Mouse (Mus musculus) heart, embryonic 12.5 days (tissue): ENCODE results near the gene Rps12. TPM values are rescaled to one million over a fixed set of nuclear protein-coding genes. Genes with fewer than 3 reads are reported as not detected.
"Not testable (repeated sequence)": the region's sequence is repeated elsewhere in the genome, so short reads cannot be mapped to it uniquely, and the experiment has no call there.

Source experiments
- ATAC-seq: fragments of 200-750 bp; cut with Nextera tagmentation; 2 replicates; pipeline ENCODE4 v1.8.0; 2017; ENCODE audit warnings: moderate TSS enrichment, moderate library complexity; ENCODE audit not compliant: insufficient number of reproducible peaks, low FRiP score
- H3K27ac ChIP-seq: fragments of 300-500 bp; sonication (generic); 2 replicates; pipeline ENCODE4 v1.5.1; 2016; ENCODE audit warnings: mild to moderate bottlenecking, moderate library complexity; ENCODE audit not compliant: poor library complexity, severe bottlenecking
- H3K27me3 ChIP-seq: fragments of 300-500 bp; sonication (generic); replicated peaks from 2 replicates; pipeline ENCODE4 v1.6.1; 2016; ENCODE audit warnings: mild to moderate bottlenecking, moderate library complexity
- H3K36me3 ChIP-seq: fragments of 300-500 bp; sonication (generic); 2 replicates; pipeline ENCODE4 v1.6.1; 2016; ENCODE audit warnings: mild to moderate bottlenecking, moderate library complexity
- H3K4me1 ChIP-seq: fragments of 300-500 bp; sonication (generic); replicated peaks from 2 replicates; pipeline ENCODE4 v1.6.1; 2016; ENCODE audit warnings: mild to moderate bottlenecking
- H3K4me2 ChIP-seq: fragments of 300-500 bp; sonication (generic); 2 replicates; pipeline ENCODE4 v1.6.1; 2016; ENCODE audit warnings: mild to moderate bottlenecking, moderate library complexity
- H3K4me3 ChIP-seq: fragments of 300-500 bp; sonication (generic); 2 replicates; pipeline ENCODE4 v1.5.1; 2016; ENCODE audit warnings: mild to moderate bottlenecking
- H3K9ac ChIP-seq: fragments of 300-500 bp; sonication (generic); 2 replicates; pipeline ENCODE4 v1.6.1; 2016; ENCODE audit warnings: mild to moderate bottlenecking, moderate library complexity
- H3K9me3 ChIP-seq: fragments of 300-500 bp; sonication (generic); replicated peaks from 2 replicates; pipeline ENCODE4 v1.6.1; 2016; ENCODE audit warnings: mild to moderate bottlenecking, moderate library complexity
- WGBS: fragments of 180-500 bp; shearing (Covaris S2); methylation state at CpG from one replicate; pipeline ENCODE4 v1.1.7; 2016; 5-methylcytosine and 5-hydroxymethylcytosine counted together
- polyA plus RNA-seq: library from polyadenylated mRNA; unstranded; fragments of >200 nt; fragmentation: Nextera tagmentation; extraction: Ambion mirVana; gene quantifications from 2 replicates; pipeline ENCODE4 v1.2.1, GENCODE M21; 2016

Gene Rps12
- polyA plus RNA-seq, 1 experiment from 2014 or later = 101 TPM

- WGBS = 42% methylated on average over 3 of the region's 3 CpGs
- Histone ChIP-seq H3K9me3 (no peaks in the 10 kb centered on the region), H3K4me3 (no peak overlapping the region), H3K4me2 (no peak overlapping the region), H3K27ac (no peak overlapping the region), H3K9ac (no peak overlapping the region), H3K4me1 (0 out of 2 replicates have a peak, but pooled peaks cover 4% of the 10 kb centered on the region), H3K27me3 (no peaks in the 10 kb centered on the region), H3K36me3 (peaks cover 52% of the 10 kb centered on the region)
- no peak for ATAC-seq
Observed at GRCm38 (mm10) chr10:23802911-23803310, 15.8 kb upstream of the Rps12 start.

- H3K9me3 ChIP-seq = no peaks in the 10 kb centered on the region
- ATAC-seq = no peak
- 67% methylated on average over 3 of the region's 3 CpGs for WGBS
Observed at GRCm38 (mm10) chr10:23799933-23800332, 12.9 kb upstream of the Rps12 start.

GRCm38 (mm10) chr10:23798142-23798541 is 11.1 kb upstream of the Rps12 start:
- 0 out of 2 replicates have a peak, but pooled peaks cover 12% of the 10 kb centered on the region for H3K4me1 ChIP-seq
- 87% methylated on average over 1 of the region's 1 CpGs for WGBS

More at GRCm38 (mm10) chr10:23799933-23800332, 12.9 kb upstream of the Rps12 start:
- H3K36me3 ChIP-seq = peaks cover 35% of the 10 kb centered on the region
- H3K9ac ChIP-seq = no peak overlapping the region
- no peak overlapping the region for H3K4me3 ChIP-seq
- H3K27ac ChIP-seq = no peak overlapping the region
- H3K4me1 ChIP-seq = 0 out of 2 replicates have a peak, but pooled peaks cover 12% of the 10 kb centered on the region
- H3K27me3 ChIP-seq = no peaks in the 10 kb centered on the region
- H3K4me2 ChIP-seq = no peak overlapping the region

GRCm38 (mm10) chr10:23797606-23798005 is 10.5 kb upstream of the Rps12 start:
- H3K27me3 ChIP-seq = no peaks in the 10 kb centered on the region
- H3K9me3 ChIP-seq = no peaks in the 10 kb centered on the region
- H3K4me1 ChIP-seq = 0 out of 2 replicates have a peak, but pooled peaks cover 12% of the 10 kb centered on the region
- no peak for ATAC-seq
- H3K4me3 ChIP-seq = peak overlapping the region; percentile 65
- WGBS = 32% methylated on average over 3 of the region's 3 CpGs
- 0 out of 2 replicates have a peak overlapping the region, but pooled peaks have one; percentile 78 for H3K9ac ChIP-seq
- H3K4me2 ChIP-seq = peak overlapping the region; percentile 70
- H3K36me3 ChIP-seq = peaks cover 25% of the 10 kb centered on the region
- no peak overlapping the region for H3K27ac ChIP-seq

More at GRCm38 (mm10) chr10:23798142-23798541, 11.1 kb upstream of the Rps12 start:
- H3K4me3 ChIP-seq = no peak overlapping the region
- H3K27me3 ChIP-seq = no peaks in the 10 kb centered on the region
- no peak overlapping the region for H3K9ac ChIP-seq
- H3K9me3 ChIP-seq = no peaks in the 10 kb centered on the region
- H3K4me2 ChIP-seq = peak overlapping the region; percentile 70
- no peak overlapping the region for H3K27ac ChIP-seq
- ATAC-seq = no peak
- peaks cover 25% of the 10 kb centered on the region for H3K36me3 ChIP-seq

GRCm38 (mm10) chr10:23796551-23797503 is 9.8 kb upstream of the Rps12 start, which contains the start of gene Slc18b1:
Gene Slc18b1, plus strand, starts transcription at chr10:23796986.
- H3K9me3 ChIP-seq = no peaks in the 10 kb centered on the region
- H3K9ac ChIP-seq = peak within 1 kb of the TSS; percentile 78
- no peaks in the 10 kb centered on the region for H3K27me3 ChIP-seq
- H3K4me2 ChIP-seq = peak within 1 kb of the TSS; percentile 70
- H3K36me3 ChIP-seq = peaks cover 19% of the 10 kb centered on the region
- H3K4me1 ChIP-seq = 0 out of 2 replicates have a peak, but pooled peaks cover 12% of the 10 kb centered on the region
- 5% methylated on average over 43 of the region's 43 CpGs for WGBS
- peak within 1 kb of the TSS; percentile 65 for H3K4me3 ChIP-seq
- no peak for ATAC-seq
- H3K27ac ChIP-seq = peak within 1 kb of the TSS; percentile 26

GRCm38 (mm10) chr10:23795871-23796520 is 8.9 kb upstream of the Rps12 start:
- 61% methylated on average over 9 of the region's 9 CpGs for WGBS
- H3K4me2 ChIP-seq = peak overlapping the region; percentile 70
- H3K4me3 ChIP-seq = peak overlapping the region; percentile 65
- peaks cover 12% of the 10 kb centered on the region; the same call in 1 of the 2 replicates for H3K36me3 ChIP-seq
- no peak overlapping the region for H3K27ac ChIP-seq
- H3K9me3 ChIP-seq = no peaks in the 10 kb centered on the region
- ATAC-seq = no peak
- H3K9ac ChIP-seq = 0 out of 2 replicates have a peak overlapping the region, but pooled peaks have one; percentile 78
- 0 out of 2 replicates have a peak, but pooled peaks cover 12% of the 10 kb centered on the region for H3K4me1 ChIP-seq
- no peaks in the 10 kb centered on the region for H3K27me3 ChIP-seq

- no peaks in the 10 kb centered on the region for H3K27me3 ChIP-seq
- H3K4me3 ChIP-seq = peak overlapping the region; percentile 97
- H3K27ac ChIP-seq = peak overlapping the region; percentile 86; the same call in 1 of the 2 replicates
- no peaks in the 10 kb centered on the region for H3K9me3 ChIP-seq
- peaks cover 29% of the 10 kb centered on the region for H3K36me3 ChIP-seq
- peaks cover 30% of the 10 kb centered on the region for H3K4me1 ChIP-seq
- no peak for ATAC-seq
- peak overlapping the region; percentile 80 for H3K9ac ChIP-seq
- 4% methylated on average over 8 of the region's 8 CpGs for WGBS
- peak overlapping the region; percentile 77 for H3K4me2 ChIP-seq
Observed at GRCm38 (mm10) chr10:23788056-23788600, 1.1 kb upstream of the Rps12 start.

- peak overlapping the region; percentile 97 for H3K4me3 ChIP-seq
- peaks cover 34% of the 10 kb centered on the region for H3K4me1 ChIP-seq
- peak overlapping the region; percentile 97 for H3K4me2 ChIP-seq
- H3K9ac ChIP-seq = peak overlapping the region; percentile 99
- H3K27ac ChIP-seq = peak overlapping the region; percentile 86
- H3K36me3 ChIP-seq = peaks cover 34% of the 10 kb centered on the region
- H3K27me3 ChIP-seq, H3K9me3 ChIP-seq: not testable (repeated sequence)
- peak; percentile 13; the same call in 1 of the 2 replicates for ATAC-seq
- under 1% methylated on average over 23 of the region's 23 CpGs for WGBS
Observed at GRCm38 (mm10) chr10:23786631-23787038, 440 bp downstream of the Rps12 start.

- 0% methylated on average over 4 of the region's 4 CpGs for WGBS
- Histone ChIP-seq H3K27me3 (no peaks in the 10 kb centered on the region), H3K4me3 (peak overlapping the region; percentile 97), H3K4me1 (peaks cover 34% of the 10 kb centered on the region), H3K4me2 (peak overlapping the region; percentile 97), H3K36me3 (peaks cover 37% of the 10 kb centered on the region), H3K9ac (peak overlapping the region; percentile 99), H3K9me3 (no peaks in the 10 kb centered on the region), H3K27ac (peak overlapping the region; percentile 86; the same call in 1 of the 2 replicates)
- no peak for ATAC-seq
Observed at GRCm38 (mm10) chr10:23786040-23786439, 1.0 kb downstream of the Rps12 start.

GRCm38 (mm10) chr10:23785599-23785998 is 1.5 kb downstream of the Rps12 start:
- not testable (repeated sequence) for H3K27ac ChIP-seq

More at GRCm38 (mm10) chr10:23785599-23785998, 1.5 kb downstream of the Rps12 start:
- 37% methylated on average over 7 of the region's 7 CpGs for WGBS
- H3K27me3 ChIP-seq, H3K9me3 ChIP-seq, ATAC-seq: not testable (repeated sequence)
- H3K4me2 ChIP-seq = peak overlapping the region; percentile 97
- H3K9ac ChIP-seq = peak overlapping the region; percentile 99
- peaks cover 41% of the 10 kb centered on the region for H3K36me3 ChIP-seq
- H3K4me1 ChIP-seq = peaks cover 34% of the 10 kb centered on the region
- H3K4me3 ChIP-seq = peak overlapping the region; percentile 97
